Mouse (Mus musculus): ENCODE measurements at regions not wholly inside any gene's neighbourhood (a gene's known extent, or its start where the extent isn't known, plus 50 kb on each side); places are given as distances from the start of the nearest gene placed in this dataset.

DNA sequence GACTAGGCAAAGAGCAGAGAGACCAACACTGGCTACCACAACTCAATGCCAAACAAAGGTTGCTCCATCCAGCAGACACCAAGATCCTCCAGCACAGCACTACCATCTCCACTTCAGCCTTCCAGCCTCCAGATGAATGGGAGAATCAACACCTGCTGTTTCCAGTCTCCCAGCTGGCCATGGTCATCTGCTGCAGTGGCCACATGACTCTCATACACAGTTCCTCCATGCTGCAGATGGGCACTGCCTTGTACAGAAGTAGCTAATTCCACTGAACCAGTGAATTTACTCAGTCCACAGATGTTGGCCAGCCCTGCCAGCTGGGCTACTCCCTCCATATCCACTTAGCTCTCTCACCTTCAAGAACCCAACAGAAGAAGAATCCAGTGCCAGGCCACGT lies 63.0 kb upstream of the Vstm5 start:
- no peak for DNase-seq (ENCODE audit: low spot score)

GRCm38 (mm10) chr9:15175412-15175811 lies 63.4 kb upstream of the Vstm5 start:
- DNase-seq (ENCODE audit: low spot score), result no peak

DNA sequence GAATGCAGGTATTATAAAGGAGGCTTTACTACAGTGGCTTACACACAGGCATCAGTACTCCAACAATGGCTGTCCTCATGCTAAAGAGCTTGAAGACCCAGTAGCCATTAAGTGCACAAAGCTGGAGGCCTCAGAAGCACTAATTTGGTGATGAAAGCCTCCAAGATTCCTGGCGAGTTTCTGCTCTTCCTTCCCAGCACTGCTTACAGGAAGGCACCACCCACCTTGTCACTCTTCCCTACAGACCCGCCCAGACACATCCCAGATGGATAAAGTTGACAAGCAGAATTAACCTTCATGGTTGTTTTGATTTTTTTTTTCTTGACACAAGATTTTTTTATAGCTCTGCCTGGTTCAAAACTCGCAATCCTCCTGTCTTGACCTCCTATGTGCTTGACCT lies 59.0 kb upstream of the Hephl1 start:
- no peak for DNase-seq (ENCODE audit: low spot score)

- DNase-seq (ENCODE audit: low spot score), result peak; percentile 5
Measured at GRCm38 (mm10) chr9:15169714-15170113, 57.8 kb upstream of the Hephl1 start.

DNA sequence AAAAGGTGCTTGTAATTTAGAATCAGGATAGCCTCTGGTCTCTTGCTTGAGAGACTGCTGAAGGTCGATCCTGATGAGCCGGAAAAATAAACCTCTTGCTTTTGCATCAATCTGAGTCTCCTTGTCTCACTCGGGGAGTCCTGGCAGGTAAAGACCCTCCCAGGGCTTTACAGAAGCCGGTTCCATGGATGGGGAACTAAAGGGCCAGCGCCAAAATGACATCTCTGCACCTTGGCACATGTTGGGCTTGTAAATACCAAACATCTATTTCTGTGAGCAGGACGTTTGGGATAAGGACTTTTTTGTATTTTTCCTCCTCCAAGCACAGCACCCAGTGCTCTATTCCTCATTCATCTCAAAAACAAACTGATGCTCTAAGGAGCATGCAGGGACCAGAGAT lies 57.1 kb upstream of the Hephl1 start:
- no peak for DNase-seq (ENCODE audit: low spot score)

DNA sequence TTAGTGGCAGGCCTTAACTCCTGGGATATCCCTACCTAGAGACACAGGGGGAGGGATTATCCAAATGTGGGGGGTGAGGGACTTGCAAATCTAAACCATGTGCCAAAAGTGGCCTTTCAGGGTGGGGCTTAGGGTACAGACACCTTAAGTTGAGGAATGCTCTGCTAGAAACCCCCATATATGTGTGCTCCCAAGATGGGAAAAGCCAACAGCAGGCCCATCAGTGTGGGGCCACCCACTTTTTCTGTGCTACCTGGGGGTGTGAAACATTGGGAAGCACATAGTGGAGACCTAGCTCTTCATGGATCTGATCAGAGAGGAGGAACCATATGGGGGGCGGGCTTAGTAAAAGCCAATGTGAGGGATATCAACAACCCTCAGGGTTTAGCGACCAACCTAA lies 55.0 kb upstream of the Hephl1 start:
- no peak for DNase-seq (ENCODE audit: low spot score)

GRCm38 (mm10) chr9:15166476-15166875 lies 54.6 kb upstream of the Hephl1 start:
- no peak for DNase-seq (ENCODE audit: low spot score)

Data from adipocyte (in vitro differentiated cells).